Mouse (Mus musculus) CD8-positive naive resting alpha-beta T cell, adult 2 months (primary cell): Measurements from ENCODE around the gene Car6.

Experiments
- DNase-seq, 2 experiments: peaks; one replicate each; pipeline ENCODE4 v3.0.0; 2022; ENCODE audit warnings: low read depth in 2 of 2, low spot score in 2 of 2

The Car6 gene

GRCm38 (mm10) chr4:150192199-150192598, 8.9 kb downstream of the Car6 start:
- no peak for DNase-seq

GRCm38 (mm10) chr4:150188236-150188635, 12.9 kb downstream of the Car6 start:
- no peak for DNase-seq

GRCm38 (mm10) chr4:150181304-150181703, 19.8 kb downstream of the Car6 start:
- no peak for DNase-seq

- DNase-seq, result no peak
Observed at GRCm38 (mm10) chr4:150178131-150178530, 23.0 kb downstream of the Car6 start.

- DNase-seq, result no peak
Observed at GRCm38 (mm10) chr4:150177122-150177521, 24.0 kb downstream of the Car6 start.

- peak in 1 of 2 experiments; percentile 21 for DNase-seq
Observed at GRCm38 (mm10) chr4:150176535-150176934, 24.6 kb downstream of the Car6 start.

- DNase-seq, result no peak
Observed at GRCm38 (mm10) chr4:150174027-150174426, 27.1 kb downstream of the Car6 start.

- DNase-seq, result peak; percentile 12 to 41
Observed at GRCm38 (mm10) chr4:150173281-150173680, 27.9 kb downstream of the Car6 start.

GRCm38 (mm10) chr4:150172107-150172506, 29.0 kb downstream of the Car6 start:
- no peak for DNase-seq

- no peak for DNase-seq
Observed at GRCm38 (mm10) chr4:150168406-150168805, 32.7 kb downstream of the Car6 start.

GRCm38 (mm10) chr4:150164875-150165274, 36.3 kb downstream of the Car6 start:
- DNase-seq, result no peak

GRCm38 (mm10) chr4:150162561-150163169, 38.5 kb downstream of the Car6 start:
- no peak for DNase-seq

- no peak for DNase-seq
Observed at GRCm38 (mm10) chr4:150159458-150159857, 41.7 kb downstream of the Car6 start.

- DNase-seq, result no peak
Observed at GRCm38 (mm10) chr4:150157348-150157882, 43.7 kb downstream of the Car6 start.

GRCm38 (mm10) chr4:150155731-150156130, 45.4 kb downstream of the Car6 start:
- DNase-seq, result no peak

- DNase-seq, result no peak
Observed at GRCm38 (mm10) chr4:150155301-150155700, 45.8 kb downstream of the Car6 start.

GRCm38 (mm10) chr4:150152483-150152882, 48.6 kb downstream of the Car6 start:
- DNase-seq, result no peak

GRCm38 (mm10) chr4:150151045-150151444, 50.1 kb downstream of the Car6 start:
- DNase-seq, result no peak

- no peak for DNase-seq
Observed at GRCm38 (mm10) chr4:150146286-150146685, 54.8 kb downstream of the Car6 start.

GRCm38 (mm10) chr4:150144242-150144641, 56.9 kb downstream of the Car6 start:
- DNase-seq, result no peak

- DNase-seq, result no peak
Observed at GRCm38 (mm10) chr4:150140346-150140745, 60.8 kb downstream of the Car6 start.

GRCm38 (mm10) chr4:150139090-150139489, 62.0 kb downstream of the Car6 start:
- DNase-seq, result no peak

GRCm38 (mm10) chr4:150138084-150138543, 63.0 kb downstream of the Car6 start:
- DNase-seq, result no peak
